Mouse (Mus musculus): ENCODE measurements around the gene Trir. TPM values are rescaled to one million over a fixed set of nuclear protein-coding genes. Genes with fewer than 3 reads are reported as not detected.

The Trir gene
- polyA plus RNA-seq, 1 experiment = 92.3 TPM

DNA sequence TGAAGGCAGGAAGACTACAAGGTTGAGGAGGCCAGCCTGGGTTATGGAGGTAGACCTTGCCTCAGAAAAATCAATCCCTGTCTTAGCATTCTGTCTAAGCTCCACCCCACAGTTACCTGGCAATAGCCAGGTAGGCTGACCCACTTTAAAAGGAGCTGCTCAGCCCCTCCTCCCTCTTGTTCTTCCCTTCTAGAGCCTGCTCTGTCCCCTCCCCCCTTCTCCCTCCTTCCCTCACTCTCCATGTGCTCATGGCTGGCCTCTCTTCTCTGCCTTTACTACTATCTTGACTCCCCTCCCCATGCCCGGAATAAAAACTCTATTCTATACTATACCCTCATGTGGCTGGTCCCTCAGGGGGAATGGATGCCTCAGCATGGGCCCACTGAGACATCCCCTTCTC is 7.2 kb downstream of the Trir start:
- Histone ChIP-seq H3K9me3 (ENCODE audit: control insufficient read depth, low read length) (no peaks in the 10 kb centered on the region), H3K4me3 (replicated peaks) (no peak overlapping the region), H3K27me3 (ENCODE audit: control insufficient read depth) (no peaks in the 10 kb centered on the region), H3K36me3 (ENCODE audit: control insufficient read depth) (peaks cover 58% of the 10 kb centered on the region), H3K4me1 (ENCODE audit: control insufficient read depth) (peaks cover 72% of the 10 kb centered on the region)
- no peak for TF ChIP-seq GATA1 (IDR thresholded peaks at IDR 0.05; ENCODE audit: low read length)
- TF ChIP-seq TAL1 (IDR thresholded peaks at IDR 0.05; ENCODE audit: low read length) = no peak

DNA sequence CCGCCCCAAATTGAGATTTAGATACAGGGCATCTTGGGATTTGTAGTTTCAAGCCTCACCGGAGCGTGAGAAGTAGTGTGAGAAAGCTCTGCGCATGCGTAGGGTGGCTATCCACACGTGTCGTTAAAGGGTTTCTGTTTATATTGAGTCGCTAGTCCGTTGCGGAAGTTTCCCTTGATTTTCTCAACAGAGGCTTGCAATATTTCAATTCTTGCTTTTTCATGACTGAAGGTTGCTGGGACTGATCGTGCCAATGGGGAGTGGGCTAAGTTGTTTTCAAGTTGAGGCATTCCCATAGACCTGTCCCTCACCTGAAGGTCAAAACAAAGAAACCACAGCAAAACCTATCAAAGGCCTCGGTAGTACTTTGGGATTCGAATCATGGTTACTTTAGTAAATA is 8.1 kb downstream of the Trir start:
- Histone ChIP-seq H3K36me3 (ENCODE audit: control insufficient read depth) (peaks cover 55% of the 10 kb centered on the region), H3K4me1 (ENCODE audit: control insufficient read depth) (peaks cover 68% of the 10 kb centered on the region)
- TF ChIP-seq GATA1 (IDR thresholded peaks at IDR 0.05; ENCODE audit: low read length) = no peak
- no peak for TF ChIP-seq TAL1 (IDR thresholded peaks at IDR 0.05; ENCODE audit: low read length)

DNA sequence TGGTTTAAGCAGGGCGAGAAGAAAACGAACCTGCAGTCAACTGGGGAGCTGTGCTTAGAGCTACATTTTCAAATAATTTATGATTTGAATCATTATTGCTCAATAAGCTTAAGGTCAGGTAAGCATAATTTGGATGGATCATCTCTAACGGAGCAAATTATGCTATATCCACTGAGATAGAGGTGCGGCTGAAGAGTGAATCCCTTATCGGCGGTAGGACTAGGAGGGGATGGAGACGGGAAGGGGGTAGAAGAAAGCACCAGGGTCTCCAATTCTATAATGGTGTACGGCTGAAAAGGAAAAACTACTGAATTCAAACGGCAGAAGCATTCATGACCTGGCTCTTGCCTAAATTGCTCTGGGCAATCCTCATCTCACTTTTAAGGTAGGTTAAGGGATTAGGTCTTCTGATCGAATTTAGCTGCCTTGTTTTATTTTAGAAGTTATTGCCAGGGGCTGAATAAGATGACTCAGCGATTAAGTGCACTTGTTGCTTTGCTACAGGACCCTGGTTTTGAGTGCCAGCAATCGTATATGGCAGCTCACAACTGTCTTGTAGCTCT is 8.6 kb downstream of the Trir start:
- Histone ChIP-seq H3K4me1 (ENCODE audit: control insufficient read depth) (peaks cover 69% of the 10 kb centered on the region), H3K36me3 (ENCODE audit: control insufficient read depth) (peaks cover 55% of the 10 kb centered on the region), H3K4me3 (replicated peaks) (peak overlapping the region; percentile 91), H3K27me3 (ENCODE audit: control insufficient read depth) (no peaks in the 10 kb centered on the region), H3K9me3 (ENCODE audit: control insufficient read depth, low read length) (no peaks in the 10 kb centered on the region)
- TF ChIP-seq TAL1 (IDR thresholded peaks at IDR 0.05; ENCODE audit: low read length) (no peak), GATA1 (IDR thresholded peaks at IDR 0.05; ENCODE audit: low read length) (no peak)

More for the DNA sequence above, 8.1 kb downstream of the Trir start:
- Histone ChIP-seq H3K9me3 (ENCODE audit: control insufficient read depth, low read length) (no peaks in the 10 kb centered on the region), H3K4me3 (replicated peaks) (peak overlapping the region; percentile 91), H3K27me3 (ENCODE audit: control insufficient read depth) (no peaks in the 10 kb centered on the region)

DNA sequence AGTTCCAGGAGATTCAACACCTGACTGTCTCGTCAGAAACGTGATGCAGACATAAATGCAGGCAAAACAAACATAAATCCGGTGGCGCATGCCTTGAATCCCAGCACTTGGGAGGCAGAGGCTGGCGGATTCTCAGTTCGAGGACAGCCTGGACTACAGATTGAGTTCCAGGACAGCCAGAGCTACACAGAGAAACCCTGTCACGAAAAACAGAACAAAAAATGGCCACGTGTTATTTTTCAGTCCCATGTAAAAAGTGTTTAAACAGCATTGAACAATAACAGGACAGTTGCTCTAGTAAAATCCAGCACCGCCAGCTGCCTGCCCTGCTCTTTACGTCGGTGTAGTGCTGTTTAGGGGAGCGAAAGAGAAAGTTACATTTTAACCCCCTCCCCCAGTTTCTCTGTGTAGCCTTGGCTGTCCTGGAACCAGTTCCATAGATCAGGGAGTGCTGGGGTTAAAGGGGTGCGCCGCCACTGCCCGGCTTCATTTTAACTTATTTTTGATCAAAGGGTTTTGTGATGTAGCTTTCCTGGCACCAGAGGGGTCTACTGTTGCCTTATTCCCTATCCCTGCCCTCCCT is 9.2 kb downstream of the Trir start:
- Histone ChIP-seq H3K27me3 (ENCODE audit: control insufficient read depth) (no peaks in the 10 kb centered on the region), H3K9me3 (ENCODE audit: control insufficient read depth, low read length) (no peaks in the 10 kb centered on the region), H3K4me1 (ENCODE audit: control insufficient read depth) (peaks cover 70% of the 10 kb centered on the region), H3K36me3 (ENCODE audit: control insufficient read depth) (peaks cover 56% of the 10 kb centered on the region), H3K4me3 (replicated peaks) (peak overlapping the region; percentile 91)
- TF ChIP-seq TAL1 (IDR thresholded peaks at IDR 0.05; ENCODE audit: low read length) = no peak
- TF ChIP-seq GATA1 (IDR thresholded peaks at IDR 0.05; ENCODE audit: low read length) = no peak

DNA sequence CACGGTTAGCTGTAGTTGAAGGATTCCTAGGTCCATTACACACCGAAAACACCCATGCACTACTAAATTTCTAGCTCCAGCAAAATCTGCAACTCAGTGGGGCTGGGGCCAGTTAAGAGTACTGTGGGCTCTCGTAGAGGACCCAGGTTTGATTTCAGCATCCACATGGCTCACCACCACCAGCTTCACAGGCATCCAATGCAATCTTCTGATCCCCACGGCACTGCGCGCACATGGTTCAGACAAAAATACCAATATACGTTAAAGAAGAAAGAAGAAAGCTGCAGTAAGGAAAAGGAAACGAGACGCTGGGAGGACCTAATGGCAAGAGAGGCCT is 9.7 kb downstream of the Trir start:
- Histone ChIP-seq H3K4me3 (replicated peaks) (peak overlapping the region; percentile 91), H3K4me1 (ENCODE audit: control insufficient read depth) (peaks cover 74% of the 10 kb centered on the region), H3K27me3 (ENCODE audit: control insufficient read depth) (no peaks in the 10 kb centered on the region), H3K36me3 (ENCODE audit: control insufficient read depth) (peaks cover 57% of the 10 kb centered on the region), H3K9me3 (ENCODE audit: control insufficient read depth, low read length) (no peaks in the 10 kb centered on the region)
- TF ChIP-seq TAL1 (IDR thresholded peaks at IDR 0.05; ENCODE audit: low read length) (no peak), GATA1 (IDR thresholded peaks at IDR 0.05; ENCODE audit: low read length) (no peak)

DNA sequence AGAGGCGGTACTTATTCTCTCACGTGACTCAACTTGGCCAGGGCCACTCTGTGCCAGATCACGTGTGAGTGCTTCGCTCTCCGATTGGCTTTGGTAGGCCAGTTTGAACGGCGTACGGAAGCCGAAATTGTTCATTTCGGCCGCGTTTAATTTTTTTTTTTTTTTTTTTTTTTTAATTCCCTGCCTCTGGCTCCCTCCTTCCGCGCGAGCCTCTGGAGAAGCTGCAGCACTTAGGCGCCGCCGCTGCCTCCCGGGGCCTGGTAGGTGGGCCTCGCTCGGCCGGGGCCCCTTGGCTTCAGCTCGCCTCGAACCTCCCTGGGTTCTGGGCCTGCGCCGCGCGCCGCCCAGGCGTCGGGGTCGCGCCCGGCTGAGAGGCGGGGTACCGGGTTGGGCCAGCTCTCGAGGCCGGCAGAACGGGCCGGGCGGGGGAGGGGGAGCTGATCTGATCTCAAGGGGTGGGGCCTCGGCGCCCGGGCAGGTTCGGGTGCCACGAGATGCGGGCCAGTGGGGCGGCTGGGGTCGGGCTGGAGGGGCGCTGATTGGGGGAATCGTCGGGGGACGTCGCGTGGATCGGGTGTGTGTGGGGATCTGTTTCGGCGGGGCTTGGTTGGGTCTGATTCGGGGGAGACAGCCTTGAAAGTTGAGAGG is 10.2 kb downstream of the Trir start, which contains the start of gene Tnpo2:
Gene Tnpo2, plus strand, starts transcription at position 198 of the 648 bp plus-strand sequence.
- TF ChIP-seq GATA1 (IDR thresholded peaks at IDR 0.05; ENCODE audit: low read length) (no peak), TAL1 (IDR thresholded peaks at IDR 0.05; ENCODE audit: low read length) (no peak)
- Histone ChIP-seq H3K4me3 (replicated peaks) (peak within 1 kb of the TSS; percentile 91), H3K27me3 (ENCODE audit: control insufficient read depth) (no peaks in the 10 kb centered on the region), H3K36me3 (ENCODE audit: control insufficient read depth) (peaks cover 57% of the 10 kb centered on the region), H3K9me3 (ENCODE audit: control insufficient read depth, low read length) (no peaks in the 10 kb centered on the region), H3K4me1 (ENCODE audit: control insufficient read depth) (peaks cover 72% of the 10 kb centered on the region)

DNA sequence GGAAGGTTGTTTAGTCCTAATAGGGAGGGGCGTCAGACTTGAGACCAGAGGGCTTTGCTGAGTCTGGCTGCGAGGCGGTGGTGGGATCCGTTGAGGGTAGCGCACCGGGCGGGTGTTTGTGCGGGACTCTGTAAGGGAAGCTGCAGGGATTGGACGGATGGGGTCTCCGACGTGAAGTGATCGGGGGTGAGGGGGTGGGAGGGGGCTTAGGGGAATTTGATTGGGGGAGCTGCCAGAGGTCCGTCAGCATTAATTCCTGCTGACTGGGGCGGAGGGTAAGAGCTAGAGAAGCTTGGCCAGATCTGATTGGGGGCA is 10.7 kb downstream of the Trir start:
- no peak for TF ChIP-seq TAL1 (IDR thresholded peaks at IDR 0.05; ENCODE audit: low read length)
- TF ChIP-seq GATA1 (IDR thresholded peaks at IDR 0.05; ENCODE audit: low read length) = no peak
- peak overlapping the region; percentile 91 for H3K4me3 ChIP-seq (replicated peaks)
- H3K4me1 ChIP-seq (ENCODE audit: control insufficient read depth) = peaks cover 68% of the 10 kb centered on the region
- H3K27me3 ChIP-seq (ENCODE audit: control insufficient read depth) = no peaks in the 10 kb centered on the region
- H3K9me3 ChIP-seq (ENCODE audit: control insufficient read depth, low read length) = no peaks in the 10 kb centered on the region
- peaks cover 57% of the 10 kb centered on the region for H3K36me3 ChIP-seq (ENCODE audit: control insufficient read depth)

DNA sequence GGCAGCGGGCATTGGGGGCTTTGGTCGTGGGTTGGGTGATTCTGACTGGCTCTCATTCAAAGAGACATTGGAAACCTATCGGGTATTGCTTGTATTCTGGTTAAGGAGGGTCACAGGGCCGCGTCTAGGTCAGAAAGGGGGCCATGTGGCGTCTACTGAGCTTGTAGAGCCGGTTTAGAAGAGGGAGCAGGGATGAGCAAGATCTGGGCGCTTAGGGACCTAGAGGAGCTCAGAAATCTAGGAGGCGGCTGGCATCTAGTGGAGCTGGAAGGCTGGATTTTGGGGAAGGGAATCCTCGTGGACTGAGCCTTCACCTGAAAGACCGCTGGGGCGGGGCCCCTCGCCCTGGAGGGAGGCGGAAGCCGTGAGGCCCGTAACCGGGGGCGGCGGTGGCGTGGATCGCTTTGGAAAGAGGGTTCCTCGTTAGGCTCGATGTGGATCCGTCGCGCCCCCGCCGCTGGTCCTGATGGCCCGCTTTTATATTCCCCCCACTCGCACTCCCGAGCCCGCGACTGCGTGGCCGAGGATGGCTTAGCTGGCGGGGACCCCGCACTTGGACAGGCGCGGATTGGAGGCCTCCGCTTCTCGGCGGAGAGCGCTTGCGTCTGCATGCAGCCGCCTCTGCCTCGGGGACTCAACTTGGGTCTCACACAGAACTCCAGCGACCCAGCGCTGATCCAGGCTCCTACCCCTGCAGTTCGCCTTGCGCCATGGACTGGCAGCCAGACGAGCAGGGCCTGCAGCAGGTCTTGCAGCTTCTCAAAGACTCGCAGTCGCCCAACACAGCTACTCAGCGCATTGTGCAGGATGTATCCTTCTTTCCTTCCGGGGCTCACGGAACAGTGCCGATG is 11.3 kb downstream of the Trir start:
- Histone ChIP-seq H3K9me3 (ENCODE audit: control insufficient read depth, low read length) (no peaks in the 10 kb centered on the region), H3K4me3 (replicated peaks) (peak overlapping the region; percentile 91), H3K36me3 (ENCODE audit: control insufficient read depth) (peaks cover 56% of the 10 kb centered on the region), H3K27me3 (ENCODE audit: control insufficient read depth) (no peaks in the 10 kb centered on the region), H3K4me1 (ENCODE audit: control insufficient read depth) (peaks cover 66% of the 10 kb centered on the region)
- TF ChIP-seq TAL1 (IDR thresholded peaks at IDR 0.05; ENCODE audit: low read length) (no peak), GATA1 (IDR thresholded peaks at IDR 0.05; ENCODE audit: low read length) (no peak)

DNA sequence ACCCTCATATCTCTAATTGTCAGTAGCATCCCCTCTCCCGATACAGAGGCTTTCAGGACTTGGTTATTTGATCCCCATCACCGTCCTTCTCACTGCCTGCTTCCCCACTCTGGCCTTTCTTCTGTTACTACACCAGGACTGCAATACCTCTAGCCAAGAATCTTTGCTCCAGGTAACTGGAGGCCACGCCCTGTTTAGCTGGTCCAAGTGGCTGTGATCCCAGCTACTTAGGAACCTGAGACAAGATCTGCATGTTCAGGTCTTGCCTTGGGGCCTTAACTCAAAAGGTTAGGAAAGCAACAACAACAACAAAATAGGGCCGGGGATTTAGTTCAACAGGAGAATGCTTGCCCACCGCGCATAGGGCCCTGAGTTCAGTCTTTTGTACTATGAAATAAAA is 17.0 kb downstream of the Trir start:
- no peaks in the 10 kb centered on the region for H3K9me3 ChIP-seq (ENCODE audit: control insufficient read depth, low read length)
- H3K27me3 ChIP-seq (ENCODE audit: control insufficient read depth) = no peaks in the 10 kb centered on the region
- TF ChIP-seq GATA1 (IDR thresholded peaks at IDR 0.05; ENCODE audit: low read length) (no peak), TAL1 (IDR thresholded peaks at IDR 0.05; ENCODE audit: low read length) (no peak)
- H3K4me3 ChIP-seq (replicated peaks) = no peak overlapping the region
- H3K4me1 ChIP-seq (ENCODE audit: control insufficient read depth) = peaks cover 24% of the 10 kb centered on the region
- peaks cover 95% of the 10 kb centered on the region for H3K36me3 ChIP-seq (ENCODE audit: control insufficient read depth)
